Mouse (Mus musculus) kidney, adult 2 months (tissue): ENCODE results near the gene Rhot2. TPM values are rescaled to one million over a fixed set of nuclear protein-coding genes. Genes with fewer than 3 reads are reported as not detected.

Experiments used
- DNase-seq: peaks from one replicate; pipeline ENCODE4 v3.0.0; 2021
- H3K27ac ChIP-seq: fragments of 200-500 bp; 2 replicates; pipeline ENCODE4 v1.5.1; 2012; ENCODE audit warnings: low read depth, low read length, control low read depth, inconsistent platforms; ENCODE audit not compliant: insufficient read depth
- H3K27me3 ChIP-seq: fragments of 200-500 bp; replicated peaks from 2 replicates; pipeline ENCODE4 v1.6.1; 2012; ENCODE audit warnings: mild to moderate bottlenecking, moderate library complexity, low read length, inconsistent platforms; ENCODE audit not compliant: control insufficient read depth, insufficient read depth
- H3K36me3 ChIP-seq: fragments of 200-500 bp; 2 replicates; pipeline ENCODE4 v1.6.1; 2012; ENCODE audit warnings: mild to moderate bottlenecking, moderate library complexity, low read length, inconsistent platforms; ENCODE audit not compliant: control insufficient read depth, insufficient read depth
- H3K4me1 ChIP-seq: fragments of 200-500 bp; 2 replicates; pipeline ENCODE4 v1.6.1; 2011; ENCODE audit warnings: low read length; ENCODE audit not compliant: control insufficient read depth, insufficient read depth
- H3K4me3 ChIP-seq: fragments of 200-500 bp; 2 replicates; pipeline ENCODE4 v1.5.1; 2011; ENCODE audit warnings: mild to moderate bottlenecking, low read depth, low read length, control low read depth; ENCODE audit not compliant: insufficient read depth
- CTCF ChIP-seq: fragments of 200-500 bp; conservative IDR thresholded peaks from 2 replicates; pipeline ENCODE4 v1.5.1; 2011; ENCODE audit warnings: low read depth, mild to moderate bottlenecking, control low read depth, low read length, moderate library complexity, mixed read lengths; ENCODE audit not compliant: insufficient read depth, insufficient read length
- POLR2A ChIP-seq: fragments of 200-500 bp; IDR thresholded peaks from one replicate; pipeline ENCODE4 v1.6.1; 2011; ENCODE audit warnings: low read depth, low read length, control low read depth
- WGBS: fragments of 180-500 bp; shearing (Covaris S2); methylation state at CpG from one replicate; pipeline ENCODE4 v1.1.7; 2018; 5-methylcytosine and 5-hydroxymethylcytosine counted together
- polyA plus RNA-seq: library from polyadenylated mRNA; depleted of rRNA; stranded (reverse); fragments of >200 nt; gene quantifications from 2 replicates; pipeline ENCODE4 v1.2.3, GENCODE M21; 2012

The Rhot2 gene
- polyA plus RNA-seq, 1 experiment = 133 TPM

DNA sequence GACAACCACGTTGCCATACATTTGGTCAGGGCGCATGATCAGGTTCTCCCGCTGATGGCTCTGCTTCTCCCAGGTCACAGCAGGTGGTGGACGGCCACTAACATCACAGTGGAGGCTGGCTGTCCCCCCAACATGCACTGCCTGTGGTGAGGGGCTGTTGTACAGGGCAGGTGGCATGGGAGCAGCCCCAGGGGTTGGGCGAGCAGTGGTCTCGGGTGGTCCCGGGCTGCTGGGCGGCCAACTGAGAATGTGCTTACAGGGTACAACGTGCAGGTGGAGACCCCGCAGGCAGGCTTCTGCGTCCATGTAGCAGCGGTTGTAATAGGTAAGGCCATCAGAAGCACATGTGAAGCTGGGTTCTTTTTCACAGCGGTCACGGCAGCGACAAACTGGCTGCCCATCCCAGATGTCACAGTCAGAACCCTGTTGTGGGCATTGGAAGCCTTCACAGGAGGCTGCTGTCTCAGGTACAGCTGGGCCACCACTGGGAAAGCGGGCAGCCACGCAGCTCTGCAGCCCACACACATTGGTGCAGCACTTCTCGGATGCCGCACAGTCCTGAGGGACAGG, 34.0 kb upstream of the Rhot2 start:
- TF ChIP-seq POLR2A = no peak
- TF ChIP-seq CTCF = no peak
- Histone ChIP-seq H3K36me3 (no peaks in the 10 kb centered on the region), H3K27ac (no peak overlapping the region), H3K4me3 (no peak overlapping the region), H3K27me3 (no peaks in the 10 kb centered on the region), H3K4me1 (peaks cover 31% of the 10 kb centered on the region; the same call in 1 of the 2 replicates)
- no peak for DNase-seq
- 89% methylated on average over 19 of the region's 19 CpGs for WGBS

DNA sequence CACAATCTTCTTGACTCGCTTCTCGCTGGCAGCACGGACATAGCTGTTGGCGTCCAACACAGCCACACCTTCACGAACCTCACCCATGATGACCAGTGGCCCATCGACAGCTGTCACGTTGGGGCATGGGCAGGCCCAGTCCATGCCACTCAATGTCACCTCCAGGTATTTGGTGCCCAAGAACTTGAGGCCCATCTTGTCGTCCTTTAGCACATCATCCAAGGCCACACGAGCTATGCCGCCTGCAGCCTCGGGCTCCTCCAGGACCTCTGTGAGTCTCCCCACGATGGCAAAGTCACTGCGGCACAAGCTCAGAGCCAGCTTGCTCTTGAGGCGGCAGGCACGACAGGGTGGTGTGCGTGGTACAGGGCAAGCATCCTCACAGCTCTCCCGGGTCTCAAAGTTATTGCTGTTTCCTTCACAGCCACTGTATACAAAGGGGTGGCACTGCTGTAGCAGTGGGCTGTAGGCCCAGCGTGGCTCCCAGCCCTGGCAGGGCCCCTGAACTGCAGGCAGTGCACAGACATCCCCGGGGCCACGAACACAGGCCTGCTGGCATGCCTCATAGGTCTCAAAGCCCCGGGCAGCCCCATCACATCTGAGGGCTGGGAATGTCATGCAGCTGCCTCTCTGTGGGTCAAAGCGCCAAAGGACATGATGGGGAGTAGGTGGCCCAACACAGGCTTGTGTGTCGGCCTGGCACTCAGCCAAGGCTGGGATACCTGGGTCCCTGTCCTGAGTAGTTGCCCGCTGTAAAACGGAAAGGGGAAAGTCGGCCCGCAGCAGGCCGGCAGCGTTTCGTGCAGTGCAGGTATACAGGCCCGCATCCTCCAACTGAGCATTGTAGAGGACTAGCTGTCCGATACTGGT, 33.3 kb upstream of the Rhot2 start:
- no peaks in the 10 kb centered on the region for H3K27me3 ChIP-seq
- H3K4me1 ChIP-seq = peaks cover 31% of the 10 kb centered on the region; the same call in 1 of the 2 replicates
- no peaks in the 10 kb centered on the region for H3K36me3 ChIP-seq
- no peak overlapping the region for H3K4me3 ChIP-seq
- no peak for DNase-seq
- TF ChIP-seq POLR2A = no peak
- no peak for TF ChIP-seq CTCF
- WGBS = 91% methylated on average over 32 of the region's 32 CpGs
- no peak overlapping the region for H3K27ac ChIP-seq

DNA sequence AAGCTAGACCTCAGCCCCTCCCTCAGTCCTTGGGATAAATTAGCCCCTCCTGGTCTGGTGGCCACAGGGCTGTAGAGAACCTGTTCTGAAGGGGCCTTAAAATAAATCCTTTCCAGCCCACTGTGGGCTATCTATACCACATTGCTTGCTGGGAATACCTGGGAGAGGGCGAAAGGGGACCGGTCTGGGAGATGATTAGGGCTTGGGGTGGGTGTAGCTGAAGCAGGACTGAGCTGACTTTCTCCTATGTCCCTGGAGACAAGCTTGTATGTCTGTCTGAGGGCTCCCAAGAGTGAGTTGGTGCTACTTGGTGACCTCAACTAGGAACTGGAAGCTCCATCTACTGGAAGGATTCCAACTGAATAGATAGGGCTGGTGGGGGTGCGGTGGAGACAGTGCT, 32.4 kb upstream of the Rhot2 start:
- Histone ChIP-seq H3K27me3 (no peaks in the 10 kb centered on the region), H3K4me1 (peaks cover 35% of the 10 kb centered on the region; the same call in 1 of the 2 replicates), H3K4me3 (no peak overlapping the region), H3K36me3 (no peaks in the 10 kb centered on the region), H3K27ac (no peak overlapping the region)
- no peak for DNase-seq
- no peak for TF ChIP-seq CTCF
- no peak for TF ChIP-seq POLR2A
- 86% methylated on average over 3 of the region's 3 CpGs for WGBS

DNA sequence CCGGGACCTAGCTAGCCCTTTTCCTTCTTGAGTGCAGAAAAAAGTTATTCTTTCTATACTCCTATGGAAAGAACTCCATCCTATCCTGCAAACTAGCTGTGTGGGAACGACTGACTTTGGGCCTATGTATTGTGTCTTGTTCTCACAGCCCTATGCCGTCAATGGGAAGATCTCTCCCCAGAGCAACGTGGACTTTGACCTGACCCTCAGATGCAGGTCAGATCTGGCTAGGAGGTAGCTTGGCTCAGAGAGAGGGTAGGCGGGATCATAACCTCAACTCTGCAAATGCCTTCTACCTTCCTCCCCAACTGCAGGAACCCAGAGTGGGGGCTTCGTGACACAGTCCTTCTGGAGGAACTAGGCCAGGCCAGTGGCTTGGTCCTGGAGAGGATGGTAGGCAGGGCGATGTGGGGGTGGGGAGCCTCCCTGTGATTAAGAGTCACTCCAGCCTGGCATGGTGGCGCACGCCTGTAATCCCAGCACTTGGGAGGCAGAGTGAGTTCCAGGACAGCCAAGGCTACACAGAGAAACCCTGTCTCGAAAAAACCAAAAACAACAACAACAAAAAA, 31.8 kb upstream of the Rhot2 start:
- Histone ChIP-seq H3K27me3 (no peaks in the 10 kb centered on the region), H3K4me1 (peaks cover 39% of the 10 kb centered on the region; the same call in 1 of the 2 replicates), H3K27ac (peak overlapping the region; percentile 91), H3K36me3 (no peaks in the 10 kb centered on the region), H3K4me3 (peak overlapping the region; percentile 99)
- TF ChIP-seq POLR2A = no peak
- TF ChIP-seq CTCF = no peak
- peak; percentile 89 for DNase-seq
- 43% methylated on average over 10 of the region's 10 CpGs for WGBS

DNA sequence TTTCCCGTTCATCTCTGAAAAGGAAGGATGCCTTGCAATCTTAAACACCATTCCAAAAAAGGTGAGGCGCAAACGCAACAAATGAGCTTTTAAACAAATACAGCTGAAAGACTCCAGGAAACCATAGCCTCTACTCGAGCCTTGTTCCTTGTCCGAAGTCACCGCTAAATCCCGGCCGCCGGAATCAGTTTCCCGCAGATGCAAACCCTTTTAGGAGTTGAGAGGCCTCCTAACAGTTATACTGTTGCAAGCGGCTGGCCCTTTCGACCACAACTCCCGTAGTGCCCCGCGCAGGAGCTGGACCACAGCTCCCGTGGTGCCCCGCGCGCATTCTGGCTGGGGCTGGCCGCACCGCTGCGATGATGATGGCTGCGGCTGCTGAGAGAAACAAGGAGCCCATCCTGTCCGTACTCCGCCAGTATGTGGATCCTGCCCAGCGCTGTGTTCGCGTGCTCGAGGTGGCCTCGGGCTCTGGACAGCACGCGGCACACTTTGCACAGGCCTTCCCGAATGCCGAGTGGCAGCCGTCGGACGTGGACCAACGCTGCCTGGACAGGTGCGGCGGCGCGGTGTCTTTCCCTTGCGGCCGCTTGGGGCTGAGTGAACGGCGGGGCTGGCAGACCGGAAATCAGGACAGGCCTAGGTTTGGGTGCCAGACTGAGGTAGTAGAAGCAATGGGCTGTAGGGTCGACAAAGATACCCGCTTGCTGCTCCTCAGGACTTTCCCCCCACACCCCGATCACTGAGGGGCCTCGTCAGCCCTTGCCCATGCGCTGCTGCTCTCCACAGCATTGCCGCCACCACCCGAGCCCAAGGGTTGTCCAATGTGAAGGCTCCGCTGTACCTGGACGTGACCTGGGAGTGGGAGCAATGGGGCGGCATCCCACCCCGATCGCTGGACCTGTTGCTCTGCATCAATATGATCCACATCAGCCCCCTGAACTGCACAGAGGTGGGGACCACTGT, 30.8 kb upstream of the Rhot2 start:
- H3K27me3 ChIP-seq = no peaks in the 10 kb centered on the region
- peak overlapping the region; percentile 99 for H3K4me3 ChIP-seq
- no peaks in the 10 kb centered on the region for H3K36me3 ChIP-seq
- WGBS = 1% methylated on average over 59 of the region's 59 CpGs
- DNase-seq = peak; percentile 94
- peak overlapping the region; percentile 91 for H3K27ac ChIP-seq
- peaks cover 36% of the 10 kb centered on the region; the same call in 1 of the 2 replicates for H3K4me1 ChIP-seq
- TF ChIP-seq CTCF (no peak), POLR2A (peak; percentile 82)

DNA sequence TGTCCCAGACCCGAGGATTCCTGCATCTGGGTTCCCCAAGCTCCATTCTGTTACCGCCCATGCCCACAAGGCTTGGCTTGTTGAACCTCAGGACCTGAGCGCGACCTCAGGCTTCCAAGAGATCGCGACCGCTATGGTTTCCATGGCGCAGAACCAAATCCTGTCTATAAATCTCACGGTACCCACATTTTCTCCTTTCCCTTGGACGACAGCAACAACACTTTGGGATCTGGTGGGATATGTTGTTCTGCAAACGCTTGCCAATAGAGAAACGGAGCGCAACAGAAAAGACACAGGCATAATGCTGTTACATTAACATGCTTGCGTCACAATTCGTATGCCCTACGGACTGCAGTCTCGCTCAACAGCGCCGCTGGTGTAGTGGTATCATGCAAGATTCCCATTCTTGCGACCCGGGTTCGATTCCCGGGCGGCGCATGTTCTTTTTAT, 30.1 kb upstream of the Rhot2 start, which contains the start of gene Mettl26:
TSS of gene Mettl26 (plus strand) at position 354 of the 450 bp plus-strand sequence.
- WGBS = under 1% methylated on average over 25 of the region's 25 CpGs
- H3K27me3 ChIP-seq = no peaks in the 10 kb centered on the region
- peak within 1 kb of the TSS; percentile 91 for H3K27ac ChIP-seq
- H3K4me1 ChIP-seq = peaks cover 36% of the 10 kb centered on the region; the same call in 1 of the 2 replicates
- peak; percentile 96 for DNase-seq
- no peaks in the 10 kb centered on the region for H3K36me3 ChIP-seq
- no peak for TF ChIP-seq CTCF
- no peak for TF ChIP-seq POLR2A
- H3K4me3 ChIP-seq = peak within 1 kb of the TSS; percentile 99
